16 mouse cellular contexts compared by ENCODE assay signal in the genomic region with DNA sequence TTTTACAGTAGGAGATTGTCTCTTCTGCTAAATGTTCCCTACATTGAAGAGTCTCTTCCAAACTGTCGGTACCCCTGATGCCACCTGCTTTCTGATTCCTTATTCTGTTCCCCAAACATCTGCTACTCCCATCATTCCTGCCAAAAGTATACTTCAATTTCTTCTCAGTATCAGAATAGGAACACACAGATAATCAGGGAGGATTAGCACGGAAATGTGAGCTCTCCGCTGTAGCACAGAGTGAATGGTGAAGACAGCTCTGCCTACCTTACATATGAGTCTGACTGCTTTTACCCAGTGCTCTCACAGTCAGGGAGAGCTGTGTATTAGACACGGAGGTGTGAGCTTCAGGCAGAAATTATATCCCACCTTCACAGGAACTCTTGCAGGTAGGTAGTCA.
"Had no signal": no experiment of that assay in that cellular context is flagged by ENCODE, and none has a peak within 500 bp of the region (broad histone marks: within the 10 kb centered on the region; RNA-seq: fewer than 3 reads in every experiment).

No protein-coding gene starts in this region.

- DNase-seq: retina, postnatal 1 day; right cerebral cortex, adult 18-20 months; right cerebral cortex, postnatal 14 days; right cerebral cortex, postnatal 25 days; right cerebral cortex, postnatal 4 days; spleen, adult 18-20 months; thymus, adult 18-20 months; thymus, adult 2 months; thymus, postnatal 14 days; thymus, postnatal 25 days; thymus, postnatal 36 days; thymus, postnatal 4 days had no signal

- H3K4me3 ChIP-seq: neural tube, embryonic 13.5 days; neural tube, embryonic 15.5 days; stomach, embryonic 15.5 days had no signal

- H3K27ac ChIP-seq: neural tube, embryonic 13.5 days; neural tube, embryonic 15.5 days; stomach, embryonic 15.5 days; stomach, postnatal 0 days had no signal

- H3K36me3 ChIP-seq: neural tube, embryonic 13.5 days; neural tube, embryonic 15.5 days; stomach, embryonic 15.5 days had no signal

- H3K4me2 ChIP-seq: neural tube, embryonic 13.5 days; neural tube, embryonic 15.5 days; stomach, embryonic 15.5 days had no signal

- H3K4me1 ChIP-seq: neural tube, embryonic 13.5 days; neural tube, embryonic 15.5 days; stomach, embryonic 15.5 days had no signal

- H3K9ac ChIP-seq: neural tube, embryonic 13.5 days; neural tube, embryonic 15.5 days; stomach, embryonic 15.5 days had no signal

- H3K27me3 ChIP-seq: neural tube, embryonic 13.5 days; neural tube, embryonic 15.5 days; stomach, embryonic 15.5 days had no signal

- H3K9me3 ChIP-seq: neural tube, embryonic 13.5 days; neural tube, embryonic 15.5 days; stomach, embryonic 15.5 days had no signal
